Mouse (Mus musculus): Measurements from ENCODE around the gene Tnik.

The Tnik gene

GRCm38 (mm10) chr3:28265183-28265582 is 2.2 kb downstream of the Tnik start:
- DNase-seq: peak; percentile 8

GRCm38 (mm10) chr3:28265656-28266055 is 2.6 kb downstream of the Tnik start:
- no peak for DNase-seq

- DNase-seq: no peak
Measured at GRCm38 (mm10) chr3:28267211-28267610, 4.2 kb downstream of the Tnik start.

GRCm38 (mm10) chr3:28269716-28270115 is 6.7 kb downstream of the Tnik start:
- DNase-seq: no peak

GRCm38 (mm10) chr3:28271884-28272283 is 8.9 kb downstream of the Tnik start:
- no peak for DNase-seq

GRCm38 (mm10) chr3:28274763-28275162 is 11.7 kb downstream of the Tnik start:
- DNase-seq: no peak

- DNase-seq: no peak
Measured at GRCm38 (mm10) chr3:28289693-28290092, 26.7 kb downstream of the Tnik start.

GRCm38 (mm10) chr3:28301378-28301777 is 38.4 kb downstream of the Tnik start:
- peak; percentile 53 for DNase-seq

- DNase-seq: no peak
Measured at GRCm38 (mm10) chr3:28303915-28304314, 40.9 kb downstream of the Tnik start.

GRCm38 (mm10) chr3:28306852-28307251 is 43.8 kb downstream of the Tnik start:
- peak; percentile 40 for DNase-seq

- no peak for DNase-seq
Measured at GRCm38 (mm10) chr3:28314438-28314837, 51.4 kb downstream of the Tnik start.

- DNase-seq: no peak
Measured at GRCm38 (mm10) chr3:28317339-28317738, 54.3 kb downstream of the Tnik start.

GRCm38 (mm10) chr3:28321635-28322034 is 58.6 kb downstream of the Tnik start:
- DNase-seq: no peak

GRCm38 (mm10) chr3:28325613-28326233 is 62.7 kb downstream of the Tnik start:
- no peak for DNase-seq

- DNase-seq: no peak
Measured at GRCm38 (mm10) chr3:28332316-28332715, 69.3 kb downstream of the Tnik start.

- peak; percentile 71 for DNase-seq
Measured at GRCm38 (mm10) chr3:28333869-28334268, 70.9 kb downstream of the Tnik start.

GRCm38 (mm10) chr3:28334547-28334946 is 71.5 kb downstream of the Tnik start:
- DNase-seq: no peak

- no peak for DNase-seq
Measured at GRCm38 (mm10) chr3:28340071-28340470, 77.1 kb downstream of the Tnik start.

- DNase-seq: no peak
Measured at GRCm38 (mm10) chr3:28343204-28343603, 80.2 kb downstream of the Tnik start.

GRCm38 (mm10) chr3:28343661-28344060 is 80.6 kb downstream of the Tnik start:
- no peak for DNase-seq

GRCm38 (mm10) chr3:28345446-28345845 is 82.4 kb downstream of the Tnik start:
- DNase-seq: no peak

GRCm38 (mm10) chr3:28345961-28346360 is 82.9 kb downstream of the Tnik start:
- DNase-seq: no peak

GRCm38 (mm10) chr3:28346476-28346875 is 83.5 kb downstream of the Tnik start:
- no peak for DNase-seq

- no peak for DNase-seq
Measured at GRCm38 (mm10) chr3:28348746-28349145, 85.7 kb downstream of the Tnik start.

- DNase-seq: no peak
Measured at GRCm38 (mm10) chr3:28350147-28350801, 87.3 kb downstream of the Tnik start.

Data from lung, postnatal 10 days (tissue).